Mouse (Mus musculus): ENCODE results near the gene Nbr1.
A peak's percentile ranks its signal among the peaks of the same experiment; 100 is the strongest.

Nbr1 gene

DNA sequence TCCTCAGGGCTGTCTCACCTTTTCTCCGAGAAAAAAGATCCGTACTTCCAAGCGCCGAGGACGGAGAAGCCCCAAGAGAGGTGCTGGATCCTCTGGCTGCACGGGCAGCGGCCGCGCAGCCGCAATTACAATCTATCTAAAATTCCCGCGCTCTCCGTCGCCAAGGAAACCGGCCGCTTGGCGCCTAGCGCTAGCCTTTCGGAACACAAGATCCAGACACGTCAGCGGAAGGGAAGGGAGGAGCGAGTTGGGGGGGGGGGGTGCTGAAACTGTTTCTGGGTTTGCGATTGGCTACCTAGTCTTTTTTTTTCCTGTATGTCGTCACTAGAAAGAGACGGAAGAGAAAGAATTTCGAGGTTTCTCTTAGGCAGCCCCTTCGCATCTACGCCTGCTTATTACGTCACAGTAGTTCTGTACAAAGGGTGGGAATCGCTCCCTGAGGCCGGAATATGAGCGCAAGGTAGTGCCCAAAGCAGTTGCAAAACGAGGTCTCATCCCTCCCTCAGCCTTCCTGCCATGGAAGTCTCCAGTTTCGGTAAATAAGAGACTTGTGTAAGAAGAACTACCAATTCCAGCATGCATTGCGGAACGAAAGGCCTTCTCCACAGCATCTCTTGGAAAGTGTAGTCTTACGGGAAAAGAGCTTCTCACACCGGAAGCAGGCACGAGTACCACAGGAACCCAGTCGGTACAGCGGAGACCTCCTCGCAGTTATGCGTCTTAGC, at the start of gene Nbr1, which contains the start of gene Brca1:
Gene Nbr1 (plus strand): TSS at position 399 of the 725 bp plus-strand sequence.
Gene Brca1 (minus strand): TSS at position 205 of the 725 bp plus-strand sequence.
- DNase-seq (ENCODE audit: low spot score in 2 of 2), result peak; percentile 92 to 94

DNA sequence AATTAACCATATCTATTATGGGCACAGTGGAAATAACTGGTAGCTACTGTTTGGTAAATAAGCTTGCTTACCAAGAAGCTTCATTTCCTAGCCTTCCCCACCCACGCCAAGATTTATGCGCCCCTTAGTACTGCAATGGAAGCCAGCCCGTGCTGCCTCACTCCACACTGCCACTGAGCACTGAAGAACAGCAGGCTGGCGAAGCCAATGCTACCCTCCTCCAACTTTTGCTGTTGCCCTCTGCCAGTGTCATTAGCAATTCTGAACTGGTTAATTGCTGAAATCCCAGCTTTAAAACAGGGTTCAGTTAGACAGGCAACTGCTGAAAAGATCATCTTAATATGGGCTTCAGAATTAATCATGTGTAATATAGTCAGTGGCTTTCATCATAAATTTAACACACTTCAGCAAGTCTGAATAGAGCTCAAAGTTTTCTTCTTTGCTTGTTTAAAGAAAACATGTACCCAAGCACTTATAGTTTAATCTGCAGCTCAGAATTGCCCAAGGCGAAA, 45.6 kb upstream of the Nbr1 start:
- no peak for DNase-seq (ENCODE audit: low spot score in 2 of 2)

DNA sequence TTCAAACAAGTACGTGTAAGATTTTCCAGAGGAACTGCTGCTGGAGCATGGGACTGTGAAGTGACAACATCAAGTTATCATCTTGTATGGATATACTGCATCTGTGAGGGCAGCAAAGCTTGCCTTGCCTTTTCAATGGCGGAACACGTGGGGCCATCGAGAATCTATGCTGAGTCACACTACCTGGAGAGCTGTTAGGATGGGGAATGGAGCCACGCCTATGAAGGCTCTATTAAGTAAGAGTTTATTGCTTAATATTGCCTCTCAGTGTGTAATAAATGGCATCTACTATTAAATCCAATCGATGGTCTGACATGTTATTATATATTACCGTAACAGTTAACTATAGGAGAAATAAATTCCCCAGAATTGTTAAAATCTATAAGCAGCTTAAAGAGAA, 44.9 kb upstream of the Nbr1 start:
- DNase-seq (ENCODE audit: low spot score in 2 of 2), result no peak

DNA sequence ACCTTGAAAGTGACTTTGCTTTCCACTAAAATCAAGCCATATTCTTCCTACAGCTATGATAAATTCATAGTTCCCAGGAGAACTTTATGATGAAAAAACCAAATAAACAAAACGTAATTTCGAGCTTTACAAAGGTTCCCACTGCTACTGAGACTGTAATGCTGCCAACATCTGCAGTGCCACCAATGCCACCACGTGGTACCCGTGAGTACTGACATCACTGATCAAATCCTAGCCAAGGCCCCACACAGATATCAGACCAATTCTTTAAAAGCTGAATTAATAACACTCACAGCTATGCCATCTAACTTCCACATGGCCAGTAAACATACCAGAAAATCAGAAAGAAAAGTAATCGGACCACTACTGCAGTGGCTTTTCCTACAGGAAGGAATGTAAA, 33.0 kb upstream of the Nbr1 start:
- DNase-seq (ENCODE audit: low spot score in 2 of 2), result no peak

DNA sequence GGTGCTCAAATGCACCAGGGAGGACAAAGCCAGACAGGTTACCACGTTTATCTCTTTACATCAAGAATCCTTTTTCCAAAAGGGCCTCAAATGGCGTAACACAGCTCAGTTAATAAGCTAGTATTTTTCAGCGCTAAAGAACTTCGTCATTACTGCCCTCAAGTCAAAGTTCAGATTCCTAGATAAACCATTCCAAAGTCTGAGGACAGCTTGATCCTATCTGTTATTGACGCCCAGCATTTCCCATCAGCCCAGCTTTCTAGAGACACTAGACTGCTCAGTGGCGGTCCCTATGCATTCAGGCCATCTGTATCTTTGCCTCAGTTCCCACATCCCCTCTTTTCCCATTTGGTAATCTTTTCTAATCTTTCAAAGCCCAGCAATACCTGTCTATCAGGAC, 32.6 kb upstream of the Nbr1 start:
- no peak for DNase-seq (ENCODE audit: low spot score in 2 of 2)

DNA sequence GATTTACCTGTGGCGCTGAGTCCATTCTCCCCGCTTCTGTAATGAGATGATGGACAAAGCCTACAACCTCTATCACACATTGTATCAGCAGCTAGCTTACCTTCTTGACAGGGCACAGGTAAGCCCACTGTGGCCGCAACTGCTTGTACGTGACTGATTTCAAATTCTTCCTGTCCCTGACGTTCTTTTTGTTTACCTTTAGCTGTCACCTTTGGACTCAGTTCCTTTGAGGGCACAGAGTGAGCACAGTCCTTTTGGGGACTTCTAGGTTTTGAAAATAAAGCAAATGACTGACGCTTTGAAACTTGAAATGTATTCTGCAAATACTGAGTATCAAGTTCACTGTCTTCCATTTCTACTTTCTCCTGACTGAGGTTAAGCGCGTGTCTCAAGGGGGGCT, 27.5 kb upstream of the Nbr1 start:
- DNase-seq (ENCODE audit: low spot score in 2 of 2), result no peak

DNA sequence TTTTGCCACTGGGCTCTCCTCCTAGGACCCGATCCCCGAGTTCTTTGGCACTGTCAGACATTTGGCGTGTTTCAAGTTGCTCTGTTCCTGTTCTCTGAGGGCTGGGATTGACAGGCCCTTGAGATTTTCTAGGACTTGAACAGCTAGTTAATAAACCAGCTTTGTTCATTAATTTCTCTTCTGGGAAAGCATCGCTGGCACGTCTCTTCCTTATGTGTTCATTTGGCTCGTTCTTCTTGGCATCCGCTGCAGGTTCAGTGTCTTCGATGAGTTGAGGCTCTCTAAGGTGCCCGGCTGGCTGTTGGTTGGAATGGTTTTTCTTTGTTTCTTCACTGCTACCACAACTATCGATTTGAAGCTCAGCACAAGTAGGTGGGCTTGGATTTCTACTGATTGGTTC, 26.9 kb upstream of the Nbr1 start:
- no peak for DNase-seq (ENCODE audit: low spot score in 2 of 2)

DNA sequence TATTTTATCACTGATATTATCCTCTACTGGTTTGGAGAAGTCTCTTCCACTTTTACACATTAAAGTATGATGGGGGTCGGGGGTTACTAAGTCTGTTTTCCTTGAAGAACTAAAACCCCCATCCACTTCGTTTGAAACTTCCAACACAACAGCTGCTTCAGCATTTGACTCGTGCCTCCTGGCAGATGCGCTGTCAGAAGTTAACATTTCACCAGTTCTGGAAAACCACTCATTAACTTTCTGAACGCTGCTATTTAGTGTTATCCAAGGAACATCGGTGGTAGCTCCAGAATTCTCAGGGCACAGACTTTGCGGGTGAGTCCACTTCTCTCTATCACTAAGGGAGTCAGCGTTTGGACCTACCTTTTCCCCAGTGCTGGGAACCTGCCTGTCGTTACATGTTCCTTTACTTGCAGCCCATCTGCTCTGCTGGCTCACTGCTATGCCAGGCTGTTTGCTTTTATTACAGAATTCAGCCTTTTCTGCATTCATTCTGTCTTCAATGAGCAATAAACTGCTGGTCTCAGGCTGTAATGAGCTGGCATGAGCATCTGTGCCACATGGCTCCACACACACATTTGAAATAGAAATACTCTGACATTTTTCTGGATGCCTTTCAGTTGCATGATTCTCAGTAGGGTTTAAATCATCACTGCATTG, 25.9 kb upstream of the Nbr1 start:
- DNase-seq (ENCODE audit: low spot score in 2 of 2), result no peak

DNA sequence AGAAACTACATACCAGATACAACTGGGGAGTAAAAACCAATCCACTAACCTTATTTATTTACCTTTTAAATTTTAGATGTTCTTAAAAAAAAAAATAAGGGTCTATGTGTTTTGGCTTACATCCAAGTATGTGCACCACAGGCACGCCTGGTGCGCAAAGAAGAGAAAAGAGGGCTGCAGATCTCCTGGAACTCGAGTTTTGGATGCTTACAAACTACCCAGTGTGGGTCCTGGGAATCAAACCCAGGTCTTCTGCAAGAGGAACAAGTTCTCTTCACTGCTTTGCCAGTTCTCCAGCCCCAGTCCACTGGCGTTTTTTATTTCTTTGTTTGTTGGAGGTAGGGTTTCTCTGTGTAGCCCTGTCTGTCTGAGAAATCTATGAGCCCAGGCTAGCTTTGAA, 25.3 kb upstream of the Nbr1 start:
- no peak for DNase-seq (ENCODE audit: low spot score in 2 of 2)

DNA sequence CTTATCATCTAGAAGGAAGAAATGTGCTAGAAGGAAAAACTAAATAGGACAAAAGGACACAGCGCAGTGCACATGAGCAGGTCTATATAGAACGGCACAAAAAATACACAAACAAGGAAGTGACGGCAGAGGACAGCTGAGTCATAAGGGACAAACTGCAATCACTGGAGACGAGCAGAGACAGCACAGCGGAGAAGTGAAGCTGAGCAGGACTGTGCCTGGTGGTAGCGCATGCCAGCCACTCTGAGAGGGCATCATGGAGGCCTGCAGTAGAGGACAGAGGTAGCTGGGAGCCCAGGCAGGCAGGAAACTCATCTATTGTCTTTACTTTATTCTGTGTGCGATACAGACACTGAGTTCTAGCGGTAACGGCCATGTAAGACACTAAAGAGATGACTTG, 8.4 kb upstream of the Nbr1 start:
- DNase-seq (ENCODE audit: low spot score in 2 of 2), result no peak

DNA sequence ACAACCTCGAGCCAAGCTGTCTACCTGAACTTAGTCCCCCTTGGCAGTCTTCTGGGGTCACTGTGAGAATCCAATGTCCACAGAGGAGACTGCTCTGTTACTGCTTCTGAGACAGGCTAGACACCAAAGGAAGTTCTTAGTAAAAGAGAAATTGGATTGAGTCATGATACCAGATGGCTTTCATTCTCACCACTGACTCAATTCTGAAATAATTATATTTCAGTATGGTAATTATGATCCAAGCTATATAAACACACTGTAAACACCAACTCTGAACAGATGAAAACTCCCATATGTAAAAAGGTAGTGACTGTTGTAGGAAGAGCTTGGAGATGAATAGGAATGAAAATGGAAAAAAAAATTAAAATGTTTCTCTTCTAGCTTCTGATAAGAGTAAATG, 7.8 kb upstream of the Nbr1 start:
- DNase-seq (ENCODE audit: low spot score in 2 of 2), result no peak

DNA sequence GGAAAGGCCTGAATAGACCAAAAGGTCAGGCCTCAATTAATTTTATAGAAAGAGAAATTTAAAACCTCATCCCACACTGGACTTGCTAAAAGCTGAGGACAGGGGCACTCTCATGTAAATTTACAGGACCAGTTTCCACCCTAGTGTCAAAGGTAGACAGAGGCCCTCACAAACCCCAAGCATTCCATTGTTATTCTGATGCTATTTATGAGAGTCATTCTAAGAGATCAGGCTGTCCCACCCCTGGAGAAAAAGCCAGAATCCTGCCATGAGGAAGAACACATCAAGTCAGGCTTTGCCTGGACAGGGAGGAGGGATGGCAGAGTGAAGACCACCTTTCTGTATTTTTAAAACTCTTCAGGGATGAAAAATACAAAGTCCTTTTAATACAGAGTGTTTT, 3.4 kb upstream of the Nbr1 start:
- DNase-seq (ENCODE audit: low spot score in 2 of 2), result no peak

DNA sequence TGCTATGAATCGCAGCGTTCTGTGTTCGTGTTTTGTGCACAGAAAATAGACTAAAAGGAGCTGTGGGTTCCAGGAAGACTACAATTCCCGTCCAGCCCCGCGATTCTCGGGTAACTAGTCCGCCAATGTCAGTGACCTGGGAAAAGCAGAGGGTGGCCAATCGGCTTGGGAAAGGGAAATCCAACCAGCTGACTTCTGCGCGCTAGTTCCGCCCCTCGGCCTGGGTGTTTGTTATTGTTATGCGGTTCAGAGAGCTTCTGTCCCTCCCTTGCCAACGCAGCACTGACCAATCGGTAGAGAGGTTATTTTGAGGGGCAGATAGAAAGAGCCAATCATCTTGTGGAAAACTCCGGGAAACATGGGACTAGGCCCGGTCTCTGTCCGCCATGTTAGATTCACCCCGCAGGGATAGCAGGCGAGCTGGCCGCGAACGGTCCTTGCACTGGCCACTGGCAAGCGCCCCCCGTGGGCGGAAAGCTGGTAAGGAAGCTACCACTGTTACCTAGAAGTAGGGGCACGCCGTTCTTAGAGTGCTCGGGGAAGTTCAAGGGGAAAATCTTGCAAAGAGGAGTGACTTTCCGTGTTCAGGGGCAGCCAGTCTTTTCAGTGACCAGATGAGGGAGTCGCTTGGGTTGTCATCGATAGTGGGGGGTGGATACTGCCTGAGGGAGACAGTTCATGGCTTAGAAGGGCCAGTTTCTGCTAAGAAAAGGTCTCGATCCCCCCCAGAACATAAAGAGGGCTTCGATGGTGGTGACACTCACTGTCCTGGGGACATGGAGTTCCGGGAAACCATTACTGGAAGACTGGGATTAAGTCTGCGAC, 739 bp downstream of the Nbr1 start:
- DNase-seq (ENCODE audit: low spot score in 2 of 2), result peak; percentile 98 to 99

DNA sequence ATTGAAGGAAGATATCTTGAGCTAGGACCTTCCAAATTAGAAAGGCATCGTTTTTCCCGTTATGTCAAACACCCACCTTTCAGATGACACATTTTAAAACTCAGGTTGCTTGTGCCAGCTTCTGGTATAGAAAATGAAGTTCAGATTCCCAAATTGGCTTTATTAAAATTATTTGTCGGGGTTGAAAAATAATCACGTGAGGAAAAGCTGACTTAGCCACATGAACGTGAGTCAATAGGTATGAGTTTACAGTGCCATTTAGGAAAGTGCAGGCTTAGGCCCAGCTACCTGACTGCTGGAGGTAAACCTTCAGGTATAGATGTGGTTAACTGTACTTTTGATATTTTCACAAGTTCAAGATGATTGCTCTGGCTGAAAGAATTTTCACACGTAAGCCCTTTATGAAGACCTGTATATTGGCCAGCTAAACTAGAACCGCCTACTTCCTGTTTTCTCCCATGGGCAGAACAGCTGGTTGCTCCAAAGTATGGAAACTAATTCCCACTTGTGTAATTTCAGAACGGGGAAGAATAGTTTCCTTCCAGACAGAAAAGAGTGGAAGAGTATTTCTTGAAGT, 1.5 kb downstream of the Nbr1 start:
- no peak for DNase-seq (ENCODE audit: low spot score in 2 of 2)

DNA sequence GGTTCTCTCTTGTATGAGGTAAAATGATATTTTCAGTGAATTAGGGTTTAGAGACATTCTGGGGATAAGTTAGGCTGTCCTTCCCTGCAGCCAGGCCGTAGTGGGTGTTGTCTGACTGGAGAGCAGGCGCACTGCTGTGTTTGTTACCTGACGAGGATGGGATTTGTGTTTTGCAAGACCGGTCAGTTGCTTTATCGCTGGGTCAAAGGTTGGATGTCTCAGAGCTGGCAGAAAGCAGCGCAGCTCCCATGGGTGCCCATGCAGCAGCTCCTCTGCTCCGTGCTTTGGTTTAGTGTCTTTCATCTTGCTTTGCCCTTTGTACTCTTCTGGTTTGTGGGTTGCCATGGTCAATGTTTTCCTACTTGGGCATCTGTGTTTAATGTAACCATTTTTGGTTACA, 4.6 kb downstream of the Nbr1 start:
- DNase-seq (ENCODE audit: low spot score in 2 of 2), result no peak

DNA sequence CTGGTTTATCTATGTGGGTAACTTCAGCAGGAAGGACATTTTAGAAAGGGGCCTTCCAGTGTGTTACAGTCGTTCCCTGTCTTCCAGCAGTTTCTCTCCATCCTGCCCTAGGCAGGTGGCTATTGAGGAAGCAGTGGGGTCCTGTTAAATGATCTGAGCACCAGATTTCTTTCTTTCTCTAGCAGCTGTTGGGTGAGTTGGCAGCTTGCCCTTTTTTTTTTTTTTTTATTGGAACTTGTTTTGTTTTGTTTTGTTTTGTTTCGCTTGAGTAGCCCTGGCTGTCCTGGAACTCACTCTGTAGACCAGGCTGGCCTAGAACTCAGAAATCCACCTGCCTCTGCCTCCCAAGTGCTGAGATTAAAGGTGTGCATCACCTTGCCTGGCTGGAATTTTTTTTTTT, 5.0 kb downstream of the Nbr1 start:
- no peak for DNase-seq (ENCODE audit: low spot score in 2 of 2)

DNA sequence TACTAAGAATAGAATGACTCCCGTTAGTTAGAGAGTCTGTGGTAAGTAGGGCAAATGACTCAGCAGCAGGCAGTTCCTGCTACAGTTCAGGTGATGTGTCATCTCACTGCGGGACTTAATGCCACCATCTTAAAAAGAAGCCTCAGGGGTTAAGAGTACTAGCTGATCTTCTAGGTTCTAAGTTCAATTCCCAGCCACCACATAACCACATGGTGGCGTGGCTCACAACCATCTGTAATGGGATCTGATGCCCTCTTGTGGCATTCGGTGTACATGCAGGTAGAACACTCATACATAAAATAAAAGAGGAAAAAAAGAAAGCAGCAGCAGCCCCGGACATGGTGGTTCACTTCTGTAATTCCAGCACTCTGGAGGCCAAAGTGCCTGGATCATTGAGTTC, 10.4 kb downstream of the Nbr1 start:
- peak; percentile 63 to 73 for DNase-seq (ENCODE audit: low spot score in 2 of 2)

DNA sequence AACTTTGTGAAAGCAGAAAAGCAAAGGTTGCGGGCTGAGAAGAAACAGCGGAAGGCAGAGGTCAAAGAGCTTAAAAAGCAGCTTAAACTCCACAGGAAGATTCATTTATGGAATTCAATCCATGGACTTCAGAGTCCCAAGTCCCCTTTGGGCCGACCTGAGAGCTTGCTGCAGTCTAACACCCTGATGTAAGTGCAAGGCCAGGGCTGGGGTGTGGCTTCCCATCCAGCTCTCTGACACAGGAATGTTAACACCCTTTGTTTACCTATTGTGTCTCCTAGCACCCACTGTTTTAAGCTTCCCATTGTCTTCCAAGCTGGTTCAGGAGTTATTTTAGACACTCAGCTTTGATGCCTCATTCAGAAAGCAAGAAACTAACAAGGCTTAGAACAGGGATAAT, 16.5 kb downstream of the Nbr1 start:
- no peak for DNase-seq (ENCODE audit: low spot score in 2 of 2)

DNA sequence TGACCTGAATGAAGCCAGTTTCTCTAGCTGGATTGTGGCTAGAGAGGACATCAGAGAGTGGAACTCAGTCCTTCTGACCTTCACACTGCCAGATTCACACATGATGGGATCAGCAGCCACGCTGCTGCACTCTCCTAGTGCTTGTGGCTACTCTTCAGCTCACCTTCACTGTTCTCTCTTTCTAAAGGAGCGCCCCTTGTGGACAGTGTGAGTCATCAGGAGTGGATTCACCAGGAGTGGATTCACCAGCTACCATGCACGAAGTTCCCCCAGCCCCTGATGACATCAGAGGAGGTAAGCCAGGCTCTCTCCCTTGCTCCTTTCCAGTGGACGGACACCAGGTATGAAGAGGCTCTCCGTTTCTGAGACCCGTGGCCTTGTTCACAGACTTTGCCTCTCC, 24.2 kb downstream of the Nbr1 start:
- no peak for DNase-seq (ENCODE audit: low spot score in 2 of 2)

DNA sequence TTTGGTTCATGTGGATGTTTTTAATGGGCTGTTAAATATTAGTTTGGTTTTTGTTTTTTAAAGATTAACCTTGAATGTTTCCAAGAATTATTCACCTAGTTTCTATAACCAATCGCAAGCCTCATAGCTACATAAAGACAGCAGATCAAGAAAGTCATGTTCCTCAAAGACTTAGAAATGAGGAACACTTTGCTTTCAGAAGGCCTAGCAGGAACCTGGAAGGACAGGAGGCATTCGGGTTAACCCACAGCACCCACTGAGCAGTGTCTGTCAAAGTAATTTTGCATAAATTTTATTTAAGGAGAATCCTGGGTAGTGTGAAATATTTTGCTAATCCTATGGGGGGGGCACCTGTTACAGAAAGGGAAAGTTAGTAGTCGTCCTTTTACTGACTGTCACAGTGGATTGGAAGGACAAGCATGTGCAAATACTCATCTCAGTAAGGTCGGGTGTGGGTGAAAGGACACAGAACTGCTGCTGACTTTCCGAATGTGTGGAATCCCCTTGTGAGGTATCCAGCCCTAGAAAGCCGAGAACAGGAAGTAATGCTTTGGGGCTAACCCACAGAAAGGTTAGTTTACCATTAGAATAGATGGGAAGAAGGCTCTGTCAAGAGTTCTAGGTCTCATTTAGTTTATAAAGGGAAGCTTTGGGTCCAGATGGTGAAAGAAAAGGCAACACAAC, 29.3 kb downstream of the Nbr1 start:
- no peak for DNase-seq (ENCODE audit: low spot score in 2 of 2)

All from natural killer cell, adult 2 months (primary cell).